Mouse (Mus musculus) liver, postnatal 0 days (tissue): ENCODE data around the gene Rrp8.

Experiments used
- CTCF ChIP-seq: sonication (generic); IDR thresholded peaks from 2 replicates; pipeline ENCODE4 v1.5.1; 2016; ENCODE audit warnings: antibody characterized with exemption, low read depth
- EP300 ChIP-seq: IDR thresholded peaks from 2 replicates; pipeline ENCODE4 v1.6.1; 2016; ENCODE audit warnings: antibody characterized with exemption, low read depth, mild to moderate bottlenecking

GRCm38 (mm10) chr7:105715366-105715765 lies 21.8 kb downstream of the Rrp8 start:
- TF ChIP-seq CTCF: peak; percentile 39
- no peak for TF ChIP-seq EP300
